Mouse (Mus musculus): Measurements from ENCODE around the gene Dhx37. TPM values are rescaled to one million over a fixed set of nuclear protein-coding genes. Genes with fewer than 3 reads are reported as not detected.

Dhx37 gene
- 21.5 and 28.7 TPM in 2 replicates for polyA plus RNA-seq (2012; rRNA removed)

DNA sequence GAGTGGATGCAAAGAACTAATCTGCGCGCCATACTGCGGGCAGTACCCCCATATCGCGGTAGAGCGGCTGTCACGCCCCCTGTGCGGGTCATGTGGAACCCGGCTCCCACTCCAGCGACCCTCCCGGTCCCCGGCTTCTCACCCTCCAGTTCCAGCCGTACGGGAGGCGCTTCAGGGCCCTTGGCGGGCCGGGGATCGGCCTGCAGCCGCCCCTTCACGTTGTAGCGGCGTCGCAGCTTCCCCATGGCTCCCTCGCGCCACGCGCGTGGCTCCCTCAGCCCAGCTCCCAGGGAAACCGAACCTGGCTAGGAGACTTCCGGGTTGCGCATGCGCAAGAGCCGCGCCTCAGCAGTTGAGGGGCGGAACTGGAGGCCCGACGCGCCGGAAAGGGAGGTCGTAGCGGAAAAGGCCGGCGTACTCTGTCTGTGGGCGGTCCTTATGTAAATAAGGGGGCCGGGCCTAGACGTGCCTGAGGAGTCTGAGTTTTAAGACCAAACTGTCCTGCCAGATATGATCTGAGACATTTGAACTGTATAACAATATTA, at the start of gene Dhx37:
Dhx37 (minus strand) TSS at position 329 of the 545 bp plus-strand sequence.
- DNase-seq (ENCODE audit: low read depth): peak; percentile 45

DNA sequence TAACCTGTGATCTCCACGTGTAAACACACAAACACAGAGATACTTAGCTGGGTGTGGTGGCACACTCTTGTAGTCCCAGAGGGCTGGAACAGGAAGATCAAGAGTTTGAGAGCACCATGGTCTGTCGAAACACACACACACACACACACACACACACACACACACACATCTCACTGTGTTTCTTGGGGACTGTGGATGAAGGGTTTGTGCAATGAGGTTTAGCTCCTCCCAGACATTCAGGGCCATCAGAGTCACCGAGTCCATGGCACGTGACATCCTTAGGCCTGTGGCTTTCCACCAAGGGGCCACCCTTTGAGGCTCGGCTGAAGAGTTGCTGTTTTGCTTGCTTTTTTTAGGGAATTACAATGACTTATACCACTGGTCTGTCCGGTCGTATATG, 48.6 kb upstream of the Dhx37 start:
- no peak for DNase-seq (ENCODE audit: low read depth)

DNA sequence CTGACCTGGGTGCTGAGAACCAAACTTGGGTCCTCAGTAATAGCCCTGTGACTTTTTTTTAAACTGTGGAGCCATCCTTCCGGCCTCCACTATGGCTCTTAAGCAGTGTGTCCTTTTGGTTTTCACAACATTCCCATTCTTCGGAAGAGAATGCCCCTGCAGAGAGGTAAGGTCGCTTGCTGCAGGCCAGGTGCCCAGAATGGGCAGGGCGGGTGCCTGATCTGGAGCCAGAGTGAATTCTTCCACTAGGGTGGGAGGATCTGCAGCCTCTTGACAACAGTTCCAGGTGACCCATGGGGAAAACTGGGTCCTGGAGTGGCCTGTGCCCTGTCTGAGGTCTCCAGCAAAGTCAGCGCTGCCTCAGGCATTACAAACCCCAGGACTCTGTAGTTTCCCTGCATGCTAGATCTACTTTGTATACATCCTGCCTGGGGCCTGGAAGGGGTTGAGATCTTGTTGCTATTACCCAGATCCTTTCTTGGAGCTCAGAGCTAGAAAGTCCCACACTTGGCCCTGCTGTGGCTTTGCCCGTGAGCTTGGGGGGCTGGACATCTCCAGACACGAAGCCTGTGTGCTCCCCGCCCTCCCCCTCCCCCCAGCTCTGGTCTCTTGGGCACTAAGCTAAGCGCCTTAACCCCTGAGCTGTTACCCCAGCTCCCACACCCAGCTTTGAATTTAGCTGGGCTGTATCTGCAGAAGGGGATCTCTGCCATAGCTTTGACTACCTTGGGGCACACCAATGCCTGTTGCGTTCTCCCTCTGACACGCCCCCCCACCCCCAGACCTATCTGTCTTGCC, 46.7 kb upstream of the Dhx37 start:
- DNase-seq (ENCODE audit: low read depth): no peak

DNA sequence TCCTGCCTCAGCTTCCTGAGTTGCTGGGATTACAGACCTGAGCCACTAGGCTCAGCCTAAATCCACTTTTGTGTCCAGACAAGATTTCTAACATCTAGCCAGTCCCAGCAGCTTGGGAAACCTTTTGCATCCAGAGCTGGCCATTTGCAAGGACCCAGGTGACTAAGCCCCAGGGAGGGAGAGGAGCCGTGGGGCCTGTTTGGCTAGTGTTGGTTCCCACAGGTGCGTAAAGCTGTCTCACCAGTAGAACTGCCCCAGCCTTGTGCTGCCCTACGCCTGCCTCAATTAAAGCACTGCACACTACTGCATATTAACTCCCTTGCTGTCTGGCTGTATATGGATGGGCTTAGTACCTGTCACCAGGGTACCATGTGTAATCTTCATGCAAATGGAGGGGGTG, 45.5 kb upstream of the Dhx37 start:
- DNase-seq (ENCODE audit: low read depth): no peak

DNA sequence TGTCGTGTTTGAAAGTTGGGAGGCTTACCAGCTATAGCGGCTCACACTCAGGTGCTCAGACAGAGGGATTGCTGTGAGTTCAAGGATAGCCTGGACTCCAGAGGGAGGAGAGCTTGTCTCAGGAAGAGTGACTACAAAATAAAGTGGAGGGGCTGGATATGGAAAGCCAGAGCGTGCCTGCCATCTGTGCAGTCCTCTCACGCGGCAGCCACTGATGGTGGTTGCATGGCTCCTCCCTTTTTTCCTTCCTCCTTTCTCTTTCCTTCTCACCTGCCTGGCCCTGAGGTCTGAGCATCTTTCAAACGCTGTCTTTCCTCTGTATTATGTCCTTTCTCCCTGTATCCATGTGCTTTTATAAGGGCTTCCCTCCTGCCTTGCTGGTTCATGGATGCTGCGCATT, 44.1 kb upstream of the Dhx37 start:
- DNase-seq (ENCODE audit: low read depth): no peak

DNA sequence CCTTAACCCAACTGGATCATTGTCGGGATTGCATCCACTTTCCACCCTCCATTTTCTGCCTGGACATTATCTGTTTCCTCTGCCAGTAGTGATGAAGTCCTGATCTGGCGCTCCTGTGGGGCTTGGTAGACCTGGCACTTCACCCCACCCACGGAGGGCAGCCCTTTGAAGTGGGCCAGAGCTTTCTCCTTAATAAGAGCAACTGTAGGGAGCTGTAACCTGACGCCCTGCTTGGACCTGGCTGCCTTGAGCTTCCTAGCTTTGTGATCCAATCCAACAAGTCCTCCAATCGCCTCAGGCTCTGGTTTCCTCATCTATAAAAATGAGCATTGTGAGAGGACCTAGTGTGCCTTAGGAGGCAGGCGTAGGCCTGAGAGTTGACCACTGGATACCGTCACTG, 43.6 kb upstream of the Dhx37 start:
- DNase-seq (ENCODE audit: low read depth): no peak

DNA sequence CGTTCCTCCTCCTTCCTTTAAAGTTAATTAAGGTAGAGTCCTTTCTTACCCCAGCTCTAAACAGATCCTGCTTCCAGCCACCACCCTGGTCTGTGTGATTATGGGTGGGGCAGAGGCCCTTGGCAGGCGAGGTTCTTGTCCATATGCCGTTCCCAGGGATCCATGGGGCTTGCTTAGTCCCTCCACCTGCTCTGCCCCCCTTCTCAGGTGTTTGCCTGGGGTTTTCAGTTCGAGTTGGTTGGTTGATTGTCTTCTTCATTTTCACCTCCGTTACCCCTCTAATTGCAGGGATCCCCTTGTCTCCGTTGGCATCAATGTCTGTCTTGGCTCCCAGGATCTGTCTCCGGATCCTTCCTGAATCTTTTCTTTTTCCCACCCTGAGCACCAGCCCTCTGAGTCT, 42.9 kb upstream of the Dhx37 start:
- DNase-seq (ENCODE audit: low read depth): no peak

DNA sequence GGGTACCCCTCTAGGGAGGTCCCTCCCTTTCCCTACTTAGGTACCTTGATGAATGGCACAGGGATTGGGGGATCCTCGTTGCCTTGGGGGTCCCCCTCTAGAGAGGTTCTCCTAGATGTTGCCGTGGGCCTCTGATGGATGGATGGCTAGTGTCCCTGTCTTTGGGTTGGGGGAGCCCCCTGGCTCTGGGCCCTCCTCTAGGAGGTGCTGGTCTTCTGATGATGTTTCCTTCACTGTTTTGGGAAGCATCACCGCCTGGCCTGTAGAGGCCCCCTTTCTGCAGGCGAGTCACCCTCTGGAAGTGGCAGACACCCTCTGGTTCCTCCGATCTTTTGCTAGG, 42.3 kb upstream of the Dhx37 start:
- DNase-seq (ENCODE audit: low read depth): no peak

DNA sequence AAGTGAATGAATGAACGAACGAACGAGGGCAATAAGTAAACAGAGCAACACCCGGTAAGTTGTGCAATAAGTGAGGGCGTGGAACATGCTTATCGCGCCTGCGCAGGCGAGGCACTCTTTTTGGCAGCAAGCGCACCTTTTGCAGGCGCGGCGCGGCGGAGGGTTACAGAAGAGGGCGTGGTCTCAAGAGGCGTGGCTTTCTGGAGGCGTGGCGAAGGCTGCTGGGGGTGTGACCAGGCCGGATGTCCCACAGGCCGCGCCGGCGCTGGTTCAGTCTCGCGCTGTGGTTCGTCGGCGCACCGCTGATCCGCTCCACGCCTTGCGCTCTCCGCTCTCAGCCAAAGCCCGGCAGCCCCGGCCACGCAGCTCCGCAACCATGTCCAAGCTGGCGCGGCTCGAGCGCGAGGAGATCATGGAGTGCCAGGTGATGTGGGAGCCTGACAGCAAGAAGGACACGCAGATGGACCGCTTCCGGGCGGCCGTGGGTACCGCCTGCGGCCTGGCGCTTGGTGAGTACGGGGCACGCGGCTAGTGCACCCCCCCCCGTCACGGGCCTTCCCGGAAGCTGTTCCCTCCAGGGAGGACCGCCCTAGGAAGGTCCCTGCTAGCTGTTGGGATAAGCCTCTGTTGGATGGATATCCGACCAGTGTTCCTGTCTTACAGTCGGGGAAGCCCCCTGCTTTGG, 41.8 kb upstream of the Dhx37 start, which contains the start of gene Aacs:
Aacs (plus strand) TSS at position 214 of the 685 bp plus-strand sequence.
- peak; percentile 49 for DNase-seq (ENCODE audit: low read depth)

DNA sequence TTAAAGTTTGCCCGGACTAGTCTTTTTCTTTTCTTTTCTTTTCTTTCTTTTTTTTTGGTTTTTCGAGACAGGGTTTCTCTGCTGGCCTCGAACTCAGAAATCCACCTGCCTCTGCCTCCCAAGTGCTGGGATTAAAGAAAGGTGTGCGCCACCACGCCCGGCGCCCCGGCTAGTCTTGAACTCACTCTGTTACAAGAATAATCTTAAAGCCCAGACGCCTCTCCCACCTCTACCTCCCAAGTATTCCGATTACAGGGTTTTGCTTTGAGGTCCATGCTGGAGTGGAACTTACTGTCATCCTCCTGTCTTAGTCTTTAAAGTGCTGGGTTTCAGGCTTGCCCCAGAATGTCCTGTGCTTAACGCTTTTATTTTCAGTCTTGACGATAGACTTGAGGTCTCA, 41.1 kb upstream of the Dhx37 start:
- DNase-seq (ENCODE audit: low read depth): no peak

DNA sequence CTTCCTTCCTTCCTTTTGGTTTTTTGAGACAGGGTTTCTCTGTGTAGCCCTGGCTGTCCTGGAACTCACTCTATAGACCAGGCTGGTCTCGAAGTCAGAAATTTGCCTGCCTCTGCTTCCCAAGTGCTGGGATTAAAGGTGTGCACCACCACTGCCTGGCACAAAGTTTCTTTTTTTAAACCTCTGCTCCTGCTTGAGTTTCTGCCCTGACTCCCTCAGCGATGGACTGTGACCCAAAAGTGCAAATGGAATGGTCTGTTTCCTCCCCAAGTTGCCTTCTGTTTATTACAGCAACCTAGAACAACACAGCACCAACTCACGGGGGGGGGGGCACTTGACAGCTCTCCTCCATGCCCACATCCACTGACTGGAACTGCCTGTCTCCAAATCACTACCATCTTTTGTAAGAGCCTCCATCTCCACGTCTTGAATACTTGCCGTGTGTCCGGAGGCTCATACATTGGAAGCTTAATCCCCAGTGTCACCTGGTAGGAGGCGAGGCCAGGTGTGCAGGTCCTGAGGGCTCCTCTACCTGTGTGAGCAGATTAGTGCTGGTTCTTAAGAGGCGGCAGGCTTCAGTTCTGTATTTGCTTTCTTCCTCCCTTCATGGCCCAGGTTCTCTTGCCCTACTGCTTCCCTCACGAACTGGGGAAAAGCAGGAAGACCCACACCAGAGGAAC, 39.0 kb upstream of the Dhx37 start:
- DNase-seq (ENCODE audit: low read depth): peak; percentile 52

DNA sequence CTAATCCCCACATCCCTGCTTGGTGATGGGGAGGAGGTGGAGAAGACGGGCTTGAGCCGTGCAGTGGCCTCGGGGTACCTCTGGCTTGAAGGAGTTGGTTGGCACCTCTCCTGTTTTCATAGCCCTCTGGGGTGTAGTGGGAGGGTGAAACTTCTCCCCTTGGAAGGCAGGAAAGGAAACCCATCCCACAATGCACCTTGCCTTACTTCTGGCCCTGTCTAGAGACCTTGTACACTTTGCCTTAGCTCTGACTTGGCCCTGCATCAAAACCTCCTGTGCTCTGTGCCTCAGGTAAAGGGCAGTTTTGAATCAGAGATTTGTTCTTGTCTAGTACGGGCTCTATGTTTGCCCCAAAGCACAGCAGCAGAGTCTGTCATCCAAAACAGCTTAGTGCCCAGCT, 36.8 kb upstream of the Dhx37 start:
- peak; percentile 64 for DNase-seq (ENCODE audit: low read depth)

DNA sequence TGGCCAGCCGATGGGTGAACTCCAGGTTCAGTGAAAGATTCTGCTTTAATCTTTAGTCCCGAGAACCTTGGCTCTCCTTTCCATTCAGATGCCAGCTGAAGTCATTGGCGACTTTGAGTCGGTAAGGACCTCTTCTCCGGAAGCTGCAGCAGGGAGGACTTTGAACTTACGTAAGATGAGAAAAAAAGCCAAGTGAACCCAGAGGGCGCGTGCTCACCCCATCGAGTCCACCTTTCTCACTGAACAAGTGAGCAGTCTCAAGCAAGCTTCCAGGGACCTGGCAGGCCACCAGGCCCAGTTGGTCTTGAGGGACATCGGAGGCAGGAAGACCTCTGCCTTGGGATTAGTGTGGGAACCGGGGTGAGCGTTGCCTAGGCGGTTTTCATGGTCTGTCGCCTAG, 33.3 kb upstream of the Dhx37 start:
- DNase-seq (ENCODE audit: low read depth): no peak

DNA sequence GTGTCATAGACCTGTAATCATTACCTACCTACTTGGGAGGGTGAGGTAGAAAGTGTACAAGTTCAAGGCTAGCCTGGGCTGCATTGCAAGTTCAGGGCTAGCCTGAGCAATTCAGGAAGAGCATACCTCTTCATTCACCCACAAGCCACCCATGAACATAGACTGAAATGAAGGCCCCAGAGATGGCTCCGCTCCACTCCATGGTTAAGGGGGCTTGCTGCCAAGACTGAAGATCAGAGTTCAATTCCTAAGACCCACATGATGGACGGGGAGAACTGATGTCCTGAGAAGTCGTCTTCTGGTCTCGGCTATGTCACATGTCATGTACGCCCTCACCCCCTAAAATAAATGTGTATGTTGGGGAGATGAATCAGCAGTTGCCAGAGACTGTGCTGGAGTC, 32.6 kb upstream of the Dhx37 start:
- no peak for DNase-seq (ENCODE audit: low read depth)

DNA sequence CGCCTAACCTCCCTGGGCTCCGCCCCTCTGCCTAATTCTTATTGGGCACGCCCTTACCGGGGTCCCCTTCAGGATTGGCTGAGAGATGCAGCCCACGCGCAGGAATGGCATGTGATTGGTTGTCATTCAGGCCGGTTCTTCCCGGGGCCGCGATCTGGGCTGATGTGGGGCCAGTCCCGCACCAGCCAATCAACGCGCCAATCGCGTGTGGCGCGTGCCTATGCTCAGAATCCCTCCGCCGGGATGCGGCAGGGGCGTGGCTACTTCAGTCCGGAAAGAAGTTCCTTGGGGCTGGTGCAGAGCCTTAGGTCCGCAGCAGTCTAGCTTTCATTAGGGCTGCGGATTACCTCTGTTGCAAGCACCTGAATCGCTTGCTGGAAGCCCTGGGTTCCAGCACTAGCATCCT, 31.8 kb upstream of the Dhx37 start:
- peak; percentile 82 for DNase-seq (ENCODE audit: low read depth)

DNA sequence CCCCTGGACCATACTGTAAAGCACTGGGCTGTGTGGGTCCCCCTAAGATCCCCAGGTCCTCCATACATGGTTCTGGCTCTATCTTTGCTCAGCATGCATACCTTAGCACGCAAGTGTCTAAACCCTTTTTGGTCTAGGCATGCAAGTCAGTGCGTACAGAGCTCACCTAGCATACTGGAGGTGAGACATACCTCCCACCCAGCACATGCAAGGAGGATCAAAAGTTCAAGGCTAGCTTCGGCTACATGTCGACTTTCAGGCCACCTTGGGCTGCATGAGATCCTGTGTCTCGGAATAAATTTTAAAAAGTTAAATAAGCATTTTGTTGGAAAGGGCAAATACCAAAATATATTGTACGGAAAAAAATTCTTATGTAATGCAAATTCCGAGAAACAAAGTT, 31.3 kb upstream of the Dhx37 start:
- no peak for DNase-seq (ENCODE audit: low read depth)

DNA sequence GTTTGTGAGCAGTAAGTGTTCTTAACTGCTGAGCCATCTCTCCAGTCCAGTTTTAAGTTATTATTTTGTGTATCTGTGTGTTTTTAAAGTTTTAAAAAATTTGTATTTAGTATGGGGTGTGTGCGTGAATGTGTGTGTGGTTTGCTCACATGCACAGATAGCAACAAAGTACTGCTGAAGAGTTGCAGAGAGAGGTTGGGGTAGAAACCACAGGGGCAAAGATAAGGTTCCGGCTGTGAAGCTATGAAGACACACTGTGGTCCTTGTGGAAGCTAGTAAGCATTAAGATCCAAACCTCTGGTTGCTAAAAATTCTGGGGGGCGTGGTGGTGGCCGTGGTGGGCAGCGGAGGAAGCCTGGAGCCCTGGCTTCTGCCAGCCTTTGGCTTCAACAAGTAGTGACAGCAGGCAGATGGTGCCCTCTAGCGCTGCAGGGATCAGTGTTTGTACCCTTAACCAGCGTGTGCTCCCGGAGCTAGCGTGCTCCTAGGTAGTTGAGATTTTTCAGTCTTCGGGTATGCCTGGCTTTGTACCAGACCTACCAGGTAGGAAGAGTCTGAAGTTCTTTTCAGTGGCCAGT, 28.0 kb upstream of the Dhx37 start:
- DNase-seq (ENCODE audit: low read depth): no peak

DNA sequence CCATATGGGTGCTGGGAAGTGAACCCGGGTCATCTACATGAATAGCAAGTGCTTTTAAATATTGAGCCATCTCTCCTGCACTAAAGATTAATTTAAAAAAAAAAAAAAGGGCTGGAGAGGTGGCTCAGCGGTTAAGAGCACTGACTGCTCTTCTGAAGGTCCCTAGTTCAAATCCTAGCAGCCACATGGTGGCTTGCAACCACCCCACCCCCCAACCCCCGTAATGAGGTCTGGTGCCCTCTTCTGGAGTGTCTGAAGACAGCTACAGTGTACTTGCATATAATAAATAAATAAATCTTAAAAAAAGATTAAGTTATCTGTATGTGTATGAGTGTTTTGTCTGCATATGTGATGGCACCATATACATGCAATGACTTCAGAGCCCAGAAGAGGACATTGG, 26.7 kb upstream of the Dhx37 start:
- DNase-seq (ENCODE audit: low read depth): no peak

DNA sequence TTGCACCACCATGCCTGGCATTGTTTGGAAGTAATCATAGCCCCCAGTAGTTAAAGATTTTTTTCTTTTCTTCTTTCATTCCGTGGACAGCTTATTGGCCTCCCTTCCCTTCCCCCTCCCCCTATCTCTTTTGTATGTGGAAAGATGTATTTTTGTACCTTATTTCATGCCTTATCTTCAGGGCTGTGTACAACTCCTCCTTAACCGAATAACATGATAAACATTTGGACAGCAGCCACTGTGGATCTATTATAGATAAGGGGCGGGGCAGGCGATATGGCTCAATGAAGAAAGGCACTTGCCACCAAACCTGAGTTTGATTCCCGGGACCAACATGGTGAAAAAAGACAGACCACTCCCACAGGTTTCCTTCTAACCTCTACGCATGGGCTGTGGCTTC, 23.6 kb upstream of the Dhx37 start:
- DNase-seq (ENCODE audit: low read depth): no peak

DNA sequence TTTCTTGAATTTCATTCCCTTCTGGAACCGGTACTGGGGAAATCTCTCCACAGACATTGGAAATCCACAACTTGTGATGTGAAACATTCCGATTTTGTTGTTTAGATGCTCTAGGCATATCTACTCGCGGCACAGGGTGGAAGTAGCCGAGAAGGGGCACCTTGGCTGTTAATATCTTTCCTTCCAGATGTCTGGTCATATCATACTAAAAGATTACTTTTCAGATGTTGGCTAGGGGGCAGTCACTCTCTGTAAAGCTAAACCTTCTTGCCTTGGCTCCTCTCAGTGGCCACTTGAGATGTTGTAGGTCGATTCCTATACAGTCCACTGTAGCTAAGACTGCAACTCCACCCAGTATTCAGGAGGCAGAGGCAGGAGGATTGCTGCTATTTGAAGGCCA, 22.2 kb upstream of the Dhx37 start:
- no peak for DNase-seq (ENCODE audit: low read depth)

DNA sequence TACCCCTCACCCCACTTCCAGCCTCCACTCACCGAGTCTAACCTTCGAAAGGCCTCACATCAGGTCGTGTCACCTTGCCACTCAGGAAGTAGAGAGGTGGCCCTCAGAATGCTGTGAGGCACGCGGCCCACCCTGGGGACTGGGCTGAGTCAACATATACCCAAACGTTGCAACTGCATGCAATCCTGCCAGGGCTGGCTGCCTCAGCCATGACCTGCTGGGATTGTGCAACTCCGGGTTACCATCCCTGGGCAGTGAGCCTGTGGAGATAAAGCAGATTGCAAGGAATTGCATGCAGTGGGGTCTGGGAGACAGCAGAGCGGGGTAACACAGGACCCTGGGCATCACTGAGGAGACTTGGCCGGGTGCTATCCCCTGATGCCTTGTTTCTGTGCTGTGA, 18.7 kb upstream of the Dhx37 start:
- DNase-seq (ENCODE audit: low read depth): no peak

DNA sequence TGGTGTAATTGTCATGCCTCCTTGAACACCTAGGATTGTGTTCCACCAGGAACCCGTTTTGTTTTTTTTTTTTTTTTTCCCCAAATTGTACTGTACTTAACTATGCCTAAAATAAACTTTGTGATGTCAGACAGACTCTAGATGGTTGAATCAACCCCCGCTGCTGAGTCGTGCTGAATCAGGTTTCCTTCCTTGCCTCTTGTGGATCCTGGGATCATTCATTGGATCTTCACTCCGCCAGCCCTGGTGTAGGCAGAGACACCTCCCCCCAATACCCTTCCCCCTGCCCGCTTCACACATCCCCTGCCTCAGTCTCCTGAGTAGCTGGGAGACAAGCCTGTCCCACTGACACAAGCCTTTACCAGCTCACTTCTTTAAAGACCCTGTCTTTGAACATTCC, 15.4 kb upstream of the Dhx37 start:
- no peak for DNase-seq (ENCODE audit: low read depth)
